Mouse (Mus musculus) ES-CJ7 (cell line): Measurements from ENCODE around the gene Polr2h.

Experiments
- DNase-seq: peaks from one replicate; pipeline ENCODE4 v3.0.0; 2011; ENCODE audit warnings: low read depth, low spot score

Polr2h gene

DNA sequence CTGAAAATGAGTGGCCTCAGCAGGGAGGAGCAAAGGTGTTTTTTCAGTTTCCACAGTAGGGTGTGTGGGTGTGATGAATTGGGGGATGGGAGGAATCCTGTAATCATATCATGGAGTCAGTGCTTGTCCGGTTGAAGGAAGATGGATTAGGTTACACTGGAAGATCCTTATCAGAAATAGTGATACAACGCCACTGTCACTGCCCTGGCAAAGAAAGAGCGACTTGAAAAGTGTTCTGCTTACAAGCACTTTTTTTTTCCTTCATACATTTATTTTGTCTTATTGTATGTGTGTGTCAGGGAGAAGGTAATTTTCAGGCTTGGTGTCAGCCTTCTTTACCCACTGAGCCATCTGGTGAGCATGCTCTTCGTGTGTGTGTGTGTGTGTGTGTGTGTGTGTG, 5.3 kb downstream of the Polr2h start:
- no peak for DNase-seq

DNA sequence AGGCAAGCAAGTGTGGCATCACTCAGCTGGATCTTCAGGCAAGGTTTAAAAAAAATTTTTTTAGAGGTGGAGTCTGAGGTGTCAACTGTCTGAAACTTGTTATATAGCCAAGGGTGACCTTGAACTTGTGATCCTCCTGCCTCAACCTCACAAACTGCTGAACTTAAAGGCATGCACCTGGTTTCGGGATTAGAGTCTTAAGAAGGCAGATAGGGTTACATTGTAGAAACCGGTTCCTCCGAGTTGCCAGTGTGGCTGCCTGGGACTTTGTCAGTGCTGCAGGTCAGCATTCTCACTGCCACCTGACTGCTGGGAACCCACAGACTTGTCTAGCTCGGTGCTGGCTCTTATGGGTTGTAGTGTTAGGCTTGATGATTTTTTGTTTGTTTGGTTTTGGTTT, 5.8 kb downstream of the Polr2h start:
- no peak for DNase-seq

DNA sequence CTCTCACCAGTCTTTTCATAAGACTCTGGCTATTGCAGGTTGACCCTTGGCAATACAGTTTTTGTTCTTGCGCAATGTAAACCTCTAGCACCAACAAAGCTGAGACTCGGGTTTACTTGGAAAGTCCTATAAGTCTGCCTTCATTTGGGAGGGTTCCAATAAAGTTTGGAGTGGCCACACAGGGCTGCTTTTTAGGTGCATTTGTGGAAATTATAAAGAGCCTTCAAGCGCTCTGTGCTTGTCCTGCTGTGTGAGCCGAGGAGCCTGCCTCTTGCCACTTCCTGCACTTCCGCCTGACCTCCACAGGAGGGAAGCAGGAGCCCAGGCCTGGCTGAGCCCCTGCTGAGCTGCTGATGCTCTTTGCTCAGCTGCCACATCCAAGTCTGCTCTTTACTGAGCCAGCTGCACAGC, 6.9 kb downstream of the Polr2h start:
- DNase-seq, result peak; percentile 88

DNA sequence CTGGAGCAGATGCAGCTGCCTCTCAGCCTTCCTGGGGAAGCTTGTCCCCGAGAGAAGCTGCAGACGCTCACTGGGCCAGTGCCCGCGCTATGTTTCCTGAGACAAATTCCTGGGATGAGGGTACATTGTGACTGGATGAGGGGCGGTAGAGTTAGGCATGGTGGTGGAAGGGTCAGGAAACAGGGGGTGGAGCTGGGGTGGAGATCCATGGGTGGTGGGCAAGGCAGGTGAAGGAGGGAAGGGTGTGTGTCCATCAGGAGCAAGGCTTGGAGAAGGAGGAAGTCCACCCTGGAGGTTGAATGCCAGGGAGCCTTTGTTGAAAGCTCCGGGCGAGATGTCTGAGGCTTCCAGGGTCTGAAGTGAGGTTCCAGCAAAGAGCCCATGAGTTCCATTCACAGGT, 7.9 kb downstream of the Polr2h start:
- DNase-seq, result no peak

DNA sequence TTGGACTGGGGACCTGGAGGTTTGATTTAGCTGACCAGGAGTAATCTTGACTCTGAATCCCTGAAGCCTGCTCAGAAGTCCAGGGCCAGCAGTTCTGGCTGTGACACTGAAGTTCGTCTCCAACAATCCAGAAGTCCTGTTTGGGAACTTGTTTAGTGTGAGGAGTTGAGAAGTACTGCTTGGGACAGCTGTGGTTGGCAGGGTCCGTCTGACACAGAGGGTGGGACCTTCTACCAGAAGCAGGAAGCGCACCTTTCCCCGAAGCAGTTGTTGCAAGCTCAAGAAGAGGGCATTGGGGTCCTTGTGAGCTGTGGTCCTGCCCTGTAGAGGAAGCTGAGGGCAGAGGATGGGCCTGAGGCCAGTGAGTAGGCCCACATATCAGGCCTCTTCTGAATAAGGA, 8.3 kb downstream of the Polr2h start:
- DNase-seq, result no peak

DNA sequence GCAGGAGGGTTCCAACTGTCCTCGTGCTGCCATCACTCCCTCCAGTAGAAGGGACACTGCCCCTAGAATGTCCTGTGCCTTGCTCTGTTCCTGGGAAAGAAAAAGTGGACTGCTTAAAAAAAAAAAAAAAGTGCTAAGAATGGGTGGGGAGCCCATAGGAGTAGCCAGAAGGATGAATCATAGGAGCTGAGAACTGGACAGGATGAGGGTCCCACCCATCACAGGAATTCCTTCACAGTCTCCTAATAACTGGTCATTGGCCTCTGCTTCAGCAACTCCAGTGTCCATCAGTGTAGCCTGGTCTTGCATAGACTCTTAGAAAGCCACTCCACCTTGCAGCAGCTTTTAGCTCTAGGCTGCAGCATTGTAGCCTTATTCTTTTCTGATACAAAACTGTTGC, 8.9 kb downstream of the Polr2h start:
- DNase-seq, result no peak

DNA sequence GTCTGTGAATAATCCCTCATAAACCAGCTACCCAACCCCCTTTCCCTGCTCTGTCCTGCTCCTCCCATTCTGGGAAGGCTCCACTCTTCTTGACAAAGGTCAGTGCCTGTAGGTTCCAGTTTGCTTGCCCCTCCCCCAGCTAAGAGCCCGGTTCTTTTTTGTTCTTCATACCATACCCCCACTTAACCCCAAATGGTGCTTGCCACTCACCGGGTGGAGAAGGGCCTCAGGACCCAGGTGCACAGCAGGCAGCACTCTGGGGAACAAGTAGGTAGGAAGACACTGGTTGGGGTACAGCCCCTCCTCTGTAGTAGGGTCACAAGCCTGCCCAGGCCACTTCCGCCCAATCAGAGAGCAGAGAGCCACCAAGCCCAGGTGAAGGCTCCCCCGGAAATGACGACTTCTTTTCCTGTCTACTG, 12.8 kb downstream of the Polr2h start:
- peak; percentile 78 for DNase-seq

DNA sequence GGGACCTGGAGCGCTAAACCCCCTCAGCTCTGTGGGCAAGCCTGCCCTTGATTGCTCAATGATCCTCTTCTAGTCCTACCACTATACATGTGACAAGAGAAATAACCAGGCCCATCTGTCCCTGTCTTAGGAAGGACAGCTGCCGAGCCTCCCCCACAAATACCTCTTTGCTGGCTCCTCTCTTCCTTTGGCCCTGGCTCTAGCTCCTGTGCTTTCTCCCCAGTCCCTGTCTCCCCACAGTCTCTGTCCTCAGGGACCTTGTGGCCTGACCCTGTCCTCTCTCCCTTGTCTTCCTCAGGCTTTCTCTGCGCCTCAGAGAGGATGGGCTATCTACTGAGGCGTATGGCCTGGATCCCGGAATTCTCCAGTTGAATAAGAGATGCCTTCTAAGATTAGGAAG, 14.2 kb downstream of the Polr2h start:
- DNase-seq, result no peak

DNA sequence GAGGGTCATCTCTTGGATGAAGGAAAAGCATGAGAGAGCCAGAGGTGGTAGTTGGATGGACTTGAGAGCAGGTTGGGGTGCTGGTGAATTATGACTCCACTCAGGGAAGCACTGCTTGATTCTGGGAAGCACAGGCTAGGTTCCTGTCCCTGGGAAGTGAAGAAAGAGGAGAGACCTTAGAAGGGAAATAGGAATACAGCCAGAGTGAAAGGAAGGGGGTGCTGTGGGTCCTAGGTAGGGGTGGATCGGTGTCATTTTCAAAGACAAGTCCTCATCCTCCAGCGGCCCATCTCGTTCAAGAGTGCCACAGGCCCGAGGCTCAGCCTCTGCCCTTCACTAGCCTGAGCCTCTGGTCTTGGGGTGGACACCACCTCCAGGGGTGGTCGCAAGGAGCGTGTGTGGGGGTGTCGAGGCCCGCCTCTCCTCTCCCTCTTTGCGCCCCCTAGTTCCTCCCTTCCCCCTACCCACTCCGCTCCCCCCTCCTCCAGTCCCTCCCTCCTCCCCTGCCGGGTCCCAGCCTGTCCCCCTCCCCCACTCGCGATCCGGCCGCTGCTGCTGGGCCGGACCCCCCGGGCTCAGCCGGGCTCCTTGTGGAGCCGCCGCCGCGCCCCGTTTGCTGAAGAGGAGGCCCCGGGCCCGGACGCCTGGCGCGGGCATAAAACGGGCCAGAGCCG, 14.9 kb downstream of the Polr2h start:
- no peak for DNase-seq

DNA sequence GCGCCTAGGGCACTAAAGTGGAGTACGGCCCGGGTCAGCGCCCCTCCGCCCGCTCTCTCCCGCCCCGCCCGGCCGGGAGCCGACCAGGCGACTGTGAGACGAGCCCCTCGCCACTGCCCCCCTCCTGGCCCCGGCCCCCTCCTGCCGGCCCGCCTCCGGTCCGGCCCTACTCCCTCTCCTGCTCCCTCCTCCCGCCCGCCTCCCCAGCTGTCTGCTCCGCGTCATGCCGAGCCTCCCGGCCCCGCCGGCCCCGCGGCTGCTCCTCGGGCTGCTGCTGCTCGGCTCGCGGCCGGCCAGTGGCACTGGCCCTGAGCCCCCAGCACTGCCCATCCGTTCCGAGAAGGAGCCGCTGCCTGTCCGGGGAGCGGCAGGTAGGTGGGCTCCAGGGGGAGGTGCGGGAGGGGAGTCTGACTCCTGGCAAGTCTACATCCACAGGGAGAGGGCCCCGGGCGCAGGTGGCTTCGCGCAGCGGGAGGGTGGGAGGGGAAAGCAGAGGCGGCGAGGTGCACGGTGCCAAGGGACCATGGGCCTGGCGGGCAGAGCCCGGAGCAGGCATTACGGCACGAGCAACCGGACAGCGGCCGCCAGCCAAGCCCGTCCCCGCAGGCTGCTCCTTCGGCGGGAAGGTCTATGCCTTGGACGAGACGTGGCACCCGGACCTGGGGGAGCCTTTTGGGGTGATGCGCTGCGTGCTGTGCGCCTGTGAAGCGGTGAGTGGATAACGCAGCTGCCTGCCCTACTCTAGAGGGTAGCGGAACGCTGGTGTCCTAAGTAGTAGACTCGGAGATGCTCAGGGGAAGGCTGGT, 15.7 kb downstream of the Polr2h start, which contains the start of gene Chrd:
TSS of gene Chrd (plus strand) at position 203 of the 806 bp plus-strand sequence.
- DNase-seq, result no peak

DNA sequence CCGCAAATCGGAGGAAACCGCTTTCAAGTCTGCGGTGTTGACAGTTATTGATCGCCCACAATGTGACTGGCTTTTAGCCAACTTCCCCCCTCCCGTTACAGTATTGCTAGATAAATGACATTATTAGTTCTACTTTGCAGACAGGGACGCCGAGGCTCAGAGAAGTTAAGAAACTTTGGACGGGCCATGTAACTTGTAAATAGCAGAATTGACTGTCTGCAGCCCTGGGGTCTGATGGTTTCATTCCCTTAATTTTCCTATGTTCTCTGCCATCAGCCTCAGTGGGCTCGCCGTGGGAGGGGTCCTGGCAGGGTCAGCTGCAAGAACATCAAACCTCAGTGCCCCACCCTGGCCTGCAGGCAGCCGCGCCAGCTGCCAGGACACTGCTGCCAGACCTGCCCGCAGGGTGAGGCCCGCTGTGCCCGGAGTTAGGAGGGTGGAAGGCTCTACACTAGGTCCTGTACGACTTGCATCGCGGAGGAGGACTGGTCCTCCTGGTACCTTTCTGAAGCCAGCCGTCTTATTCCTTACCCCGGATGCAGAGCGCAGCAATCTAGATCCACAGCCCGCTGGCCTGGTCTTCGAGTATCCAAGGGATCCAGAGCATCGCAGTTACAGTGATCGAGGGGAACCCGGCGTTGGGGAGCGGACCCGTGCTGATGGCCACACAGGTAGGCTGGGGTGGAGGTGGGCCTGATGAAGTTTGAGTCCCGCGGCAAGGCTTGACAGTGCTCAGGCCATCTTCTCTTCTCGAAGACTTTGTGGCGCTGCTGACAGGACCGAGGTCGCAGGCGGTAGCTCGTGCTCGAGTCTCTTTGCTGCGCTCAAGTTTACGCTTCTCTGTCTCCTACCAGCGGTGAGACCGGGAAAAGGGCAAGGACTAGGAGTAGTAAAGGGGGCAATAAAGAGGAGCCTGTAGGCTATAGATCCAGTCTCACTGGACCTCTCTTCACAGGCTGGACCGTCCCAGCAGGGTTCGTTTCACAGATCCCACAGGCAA, 16.6 kb downstream of the Polr2h start, which contains the start of gene Thpo:
TSS of gene Thpo (minus strand) at position 781 of the 1,000 bp plus-strand sequence.
- DNase-seq, result no peak

DNA sequence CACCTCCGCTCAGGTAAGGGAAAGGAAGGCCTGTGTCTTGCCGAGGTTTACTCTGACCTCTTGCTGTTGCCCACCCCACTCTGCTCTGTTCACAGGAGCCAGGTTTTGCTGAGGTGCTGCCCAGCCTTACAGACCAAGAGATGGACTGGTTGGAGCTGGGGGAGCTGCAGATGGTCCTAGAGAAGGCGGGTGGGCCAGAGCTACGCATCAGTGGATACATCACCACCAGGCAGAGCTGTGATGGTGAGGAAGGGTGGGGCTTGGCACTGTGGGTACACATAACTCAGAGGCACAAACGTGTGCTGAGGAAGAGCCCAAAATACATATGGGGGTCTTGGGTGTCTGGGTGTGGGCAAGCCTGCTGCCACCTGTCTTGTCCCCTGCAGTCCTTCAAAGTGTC, 18.2 kb downstream of the Polr2h start:
- no peak for DNase-seq

DNA sequence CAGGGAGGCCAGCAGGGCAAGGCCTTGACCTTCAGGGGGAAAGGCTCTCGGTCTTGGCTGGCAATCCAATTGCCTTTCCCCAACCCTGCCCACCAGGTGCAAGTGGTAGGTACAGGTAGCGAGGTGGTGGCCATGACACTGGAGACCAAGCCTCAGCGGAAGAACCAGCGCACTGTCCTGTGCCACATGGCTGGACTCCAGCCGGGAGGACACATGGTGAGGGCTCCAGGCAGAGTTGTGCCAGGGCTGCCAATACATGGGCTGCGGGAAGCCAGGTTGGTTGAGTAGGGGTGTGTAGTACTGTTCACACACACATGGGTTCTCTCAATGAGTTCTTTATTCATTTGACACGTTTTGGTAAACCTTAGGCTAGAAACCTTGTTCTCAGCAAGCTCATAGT, 18.7 kb downstream of the Polr2h start:
- DNase-seq, result no peak

DNA sequence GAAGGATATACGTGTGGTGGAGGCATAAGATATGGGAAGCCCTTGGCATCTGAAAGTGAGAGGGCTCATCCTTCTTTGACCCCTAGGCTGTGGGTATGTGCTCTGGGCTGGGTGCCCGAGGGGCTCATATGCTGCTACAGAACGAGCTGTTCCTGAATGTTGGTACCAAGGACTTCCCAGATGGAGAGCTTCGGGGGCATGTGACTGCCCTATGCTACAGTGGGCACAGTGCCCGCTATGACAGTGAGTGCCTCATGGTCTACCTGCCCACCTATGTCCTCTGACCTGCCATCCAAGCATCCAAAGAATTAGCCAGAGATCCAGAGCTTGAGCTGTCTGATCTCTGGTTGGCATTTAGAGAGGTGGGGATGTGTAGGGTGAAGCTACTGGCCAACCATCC, 19.4 kb downstream of the Polr2h start:
- DNase-seq, result no peak

DNA sequence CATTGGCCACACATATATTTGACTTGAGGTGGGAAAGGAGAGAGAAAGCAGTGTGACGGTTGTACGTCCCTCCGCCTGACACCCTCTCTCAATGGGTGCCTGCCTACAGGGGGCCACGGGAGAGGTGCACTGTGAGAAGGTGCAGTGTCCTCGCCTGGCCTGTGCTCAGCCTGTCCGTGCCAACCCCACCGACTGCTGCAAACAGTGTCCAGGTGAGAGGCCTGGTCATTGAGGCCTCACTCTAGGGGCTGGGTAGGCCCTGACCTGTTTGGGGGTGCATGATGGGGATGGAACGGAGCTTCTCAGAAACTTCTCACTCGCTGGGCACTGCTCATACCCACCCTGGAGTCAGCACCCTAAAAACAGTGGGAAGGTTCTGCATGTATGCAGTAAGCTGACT, 22.4 kb downstream of the Polr2h start:
- no peak for DNase-seq

DNA sequence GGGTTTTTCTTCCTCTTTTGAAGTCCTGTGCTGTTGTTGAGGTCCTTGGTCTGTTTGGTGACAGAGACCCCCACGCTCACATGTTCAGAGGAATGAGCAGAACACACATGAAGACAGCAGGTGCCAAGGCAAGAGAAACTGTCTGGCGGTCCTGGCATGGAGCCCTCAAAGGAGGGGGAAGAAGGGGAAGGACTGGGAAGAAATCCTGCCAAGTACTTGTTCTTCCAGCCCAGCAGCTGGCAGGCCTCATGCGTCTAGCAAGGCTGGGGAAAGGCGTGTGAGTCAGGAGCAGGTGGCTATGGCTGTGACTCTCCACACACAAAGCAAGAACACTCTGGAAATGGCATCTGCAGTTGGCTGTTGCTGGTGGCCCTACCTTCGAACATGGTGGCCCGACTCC, 29.2 kb downstream of the Polr2h start:
- no peak for DNase-seq

DNA sequence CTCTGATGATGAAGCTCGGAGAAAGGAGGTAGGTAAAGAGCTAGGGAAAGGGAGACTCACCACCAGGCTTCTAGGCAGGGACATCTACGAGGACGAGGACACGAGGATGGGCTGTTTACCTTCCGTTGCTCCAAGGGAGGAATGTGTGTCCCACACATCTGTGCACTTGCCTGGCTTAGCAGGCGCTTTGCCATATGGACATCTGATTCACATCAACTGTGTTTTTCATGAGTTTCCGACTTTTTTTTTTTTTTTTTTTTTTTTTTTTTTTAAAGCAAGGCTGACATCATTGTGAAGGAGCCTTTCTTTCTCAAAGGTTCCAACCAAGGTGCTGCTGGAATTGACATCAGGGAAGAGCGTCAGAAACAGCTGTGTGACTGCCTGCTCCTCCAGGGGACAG, 33.1 kb downstream of the Polr2h start:
- DNase-seq, result no peak

DNA sequence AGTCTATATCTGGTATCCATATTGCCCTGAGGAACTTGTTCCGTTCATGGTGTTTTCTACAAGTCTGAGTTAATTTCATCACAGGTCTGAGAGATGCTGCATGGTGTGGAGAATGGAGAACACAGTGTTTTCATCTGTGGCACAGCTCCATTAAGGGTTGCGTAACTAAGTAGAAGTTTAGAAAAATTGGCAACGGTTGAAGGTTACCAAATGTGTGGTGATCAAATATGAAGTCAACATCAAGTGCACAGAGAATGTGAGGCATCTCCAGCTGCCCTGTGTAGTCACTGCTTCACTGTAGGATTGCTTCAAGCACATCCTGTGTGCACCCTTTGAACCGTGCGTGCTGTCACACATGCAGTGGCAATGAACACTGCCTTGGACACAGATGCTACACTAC, 38.6 kb downstream of the Polr2h start:
- no peak for DNase-seq

DNA sequence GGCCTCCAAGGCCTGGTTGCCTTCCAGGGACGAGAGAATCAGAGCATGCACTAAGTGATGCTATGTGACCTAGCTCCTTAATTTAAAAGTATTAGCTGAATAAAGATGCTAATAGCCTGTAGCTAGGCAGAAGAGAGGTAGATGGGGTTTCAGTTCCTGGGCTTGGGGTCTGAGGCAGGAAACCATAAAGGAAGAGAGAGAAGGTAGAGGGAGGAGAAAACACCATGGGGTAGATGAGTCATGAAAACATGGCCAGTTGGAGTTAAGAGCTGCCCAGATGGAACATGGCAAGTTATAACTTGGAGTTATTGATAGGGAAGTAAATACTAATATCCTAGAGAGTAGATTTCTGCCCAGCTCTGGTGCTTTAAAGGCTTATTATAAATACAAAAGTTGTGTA, 39.9 kb downstream of the Polr2h start:
- DNase-seq, result no peak

DNA sequence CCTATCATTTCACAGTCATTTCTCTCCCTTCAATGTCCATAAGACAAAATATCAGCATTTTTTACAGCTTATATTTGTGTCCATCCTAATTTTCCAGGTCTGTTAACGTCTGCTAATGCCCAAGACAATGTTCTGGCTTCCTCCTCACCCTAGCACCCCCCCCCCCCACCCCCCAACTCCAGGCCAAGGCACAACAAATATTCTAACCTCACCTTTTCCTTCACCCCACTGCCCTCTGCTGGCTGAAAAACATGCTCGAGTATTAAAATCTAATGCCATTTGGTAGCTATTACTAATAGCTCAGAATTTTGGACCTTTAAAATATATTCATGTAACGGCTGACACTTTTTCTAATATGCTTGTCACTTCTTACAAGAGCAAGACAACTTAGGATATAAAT, 44.2 kb downstream of the Polr2h start:
- DNase-seq, result no peak

DNA sequence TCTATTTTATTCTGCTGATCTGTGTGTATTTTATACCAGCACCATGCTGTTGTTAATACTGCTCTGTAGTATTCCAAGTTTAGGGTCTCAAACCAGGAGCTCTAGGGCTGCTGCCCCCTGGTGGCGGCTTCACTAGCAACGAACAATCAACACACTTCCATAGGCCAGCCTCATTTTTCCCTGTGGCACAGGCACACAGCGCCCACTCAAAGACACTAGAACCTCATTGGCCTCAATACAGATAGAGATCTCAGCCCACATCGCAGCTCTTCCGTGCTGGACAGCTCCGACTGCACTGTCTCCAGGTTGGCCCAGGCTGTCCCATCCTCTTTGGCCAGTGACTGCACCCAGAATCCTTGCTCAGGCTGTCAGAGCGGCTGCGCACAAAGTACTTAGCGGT, 47.8 kb downstream of the Polr2h start:
- DNase-seq, result peak; percentile 94
